Mouse (Mus musculus) neural tube, embryonic 12.5 days (tissue): ENCODE data around the gene Maml1. TPM values are rescaled to one million over a fixed set of nuclear protein-coding genes. Genes with fewer than 3 reads are reported as not detected.

ENCODE experiments used
- ATAC-seq: fragments of 200-750 bp; cut with Nextera tagmentation; 2 replicates; pipeline ENCODE4 v1.8.0; 2017; ENCODE audit warnings: low read depth, mild to moderate bottlenecking, moderate TSS enrichment, moderate library complexity; ENCODE audit not compliant: low FRiP score
- H3K27ac ChIP-seq: fragments of 300-500 bp; sonication (generic); 2 replicates; pipeline ENCODE4 v1.5.1; 2016
- H3K27me3 ChIP-seq: fragments of 300-500 bp; sonication (generic); replicated peaks from 2 replicates; pipeline ENCODE4 v1.6.1; 2016; ENCODE audit warnings: mild to moderate bottlenecking
- H3K36me3 ChIP-seq: fragments of 300-500 bp; sonication (generic); 2 replicates; pipeline ENCODE4 v1.6.1; 2016; ENCODE audit warnings: mild to moderate bottlenecking
- H3K4me1 ChIP-seq: fragments of 300-500 bp; sonication (generic); 2 replicates; pipeline ENCODE4 v1.6.1; 2016
- H3K4me2 ChIP-seq: fragments of 300-500 bp; sonication (generic); replicated peaks from 2 replicates; pipeline ENCODE4 v1.6.1; 2016; ENCODE audit warnings: mild to moderate bottlenecking
- H3K4me3 ChIP-seq: fragments of 300-500 bp; sonication (generic); 2 replicates; pipeline ENCODE4 v1.5.1; 2016
- H3K9ac ChIP-seq: fragments of 300-500 bp; sonication (generic); 2 replicates; pipeline ENCODE4 v1.6.1; 2016; ENCODE audit warnings: mild to moderate bottlenecking
- H3K9me3 ChIP-seq: fragments of 300-500 bp; sonication (generic); 2 replicates; pipeline ENCODE4 v1.6.1; 2016; ENCODE audit warnings: mild to moderate bottlenecking
- WGBS: fragments of 180-500 bp; shearing (Covaris S2); methylation state at CpG from one replicate; pipeline ENCODE4 v1.1.7; 2016; 5-methylcytosine and 5-hydroxymethylcytosine counted together
- polyA plus RNA-seq: library from polyadenylated mRNA; unstranded; fragments of >200 nt; fragmentation: Nextera tagmentation; extraction: Ambion mirVana; gene quantifications from 2 replicates; pipeline ENCODE4 v1.2.1, GENCODE M21; 2016

Maml1 gene
- polyA plus RNA-seq, 1 experiment from 2014 or later = 7.3 TPM

DNA sequence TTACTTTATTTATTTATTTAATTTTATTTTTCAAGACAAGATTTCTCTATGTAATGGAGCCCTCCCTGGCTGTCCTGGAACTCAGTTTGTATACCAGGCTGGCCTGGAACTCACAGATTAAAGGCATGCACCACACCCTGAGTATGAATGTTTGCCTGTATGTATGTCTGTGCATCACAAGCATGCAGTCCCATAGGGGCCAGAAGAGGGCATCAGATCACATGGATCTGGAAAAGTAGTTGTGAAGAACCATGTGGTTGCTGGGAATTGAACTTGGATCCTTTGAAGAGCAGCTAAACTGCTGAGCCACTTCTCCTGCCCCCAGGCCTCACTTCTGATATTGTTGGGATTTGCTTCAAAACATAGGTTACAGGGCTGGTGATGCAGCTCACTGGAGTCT is 15.1 kb downstream of the Maml1 start:
- Histone ChIP-seq H3K27ac (no peak overlapping the region), H3K4me2 (no peak overlapping the region), H3K36me3 (peaks cover 14% of the 10 kb centered on the region; the same call in 1 of the 2 replicates), H3K9ac (no peak overlapping the region), H3K9me3 (no peaks in the 10 kb centered on the region), H3K4me1 (no peaks in the 10 kb centered on the region), H3K4me3 (no peak overlapping the region), H3K27me3 (no peaks in the 10 kb centered on the region)
- ATAC-seq = no peak

DNA sequence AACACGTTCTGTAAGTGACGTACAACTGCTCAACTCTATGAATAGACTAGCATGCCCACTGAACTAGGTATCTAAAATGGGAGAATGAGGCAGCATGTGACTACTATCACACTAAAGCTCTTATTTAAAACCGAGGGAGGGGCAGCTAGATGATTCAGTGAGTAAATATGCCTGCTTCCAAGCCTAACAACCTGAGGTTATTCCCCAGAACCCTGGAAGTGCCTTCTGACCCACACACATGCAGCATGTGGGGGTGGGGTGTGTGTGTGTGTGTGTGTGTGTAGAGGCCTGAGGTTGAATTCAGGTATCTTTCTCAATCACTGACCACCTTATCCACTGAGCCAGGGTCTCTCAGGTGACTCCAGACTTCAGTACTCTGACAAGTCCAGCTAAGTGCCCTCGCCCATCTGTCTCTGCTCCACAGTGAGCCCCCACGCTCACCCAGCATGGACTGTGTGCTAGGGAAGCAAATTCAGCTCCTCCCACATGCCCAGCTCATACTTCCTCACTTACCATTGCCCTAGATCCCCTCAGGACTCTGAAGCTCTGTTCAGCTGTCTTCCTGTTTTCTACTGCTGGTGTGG is 16.5 kb downstream of the Maml1 start:
- Histone ChIP-seq H3K36me3 (peaks cover 11% of the 10 kb centered on the region; the same call in 1 of the 2 replicates), H3K27ac (no peak overlapping the region), H3K4me3 (no peak overlapping the region), H3K27me3 (no peaks in the 10 kb centered on the region), H3K4me2 (no peak overlapping the region), H3K9ac (no peak overlapping the region), H3K4me1 (no peaks in the 10 kb centered on the region), H3K9me3 (no peaks in the 10 kb centered on the region)
- no peak for ATAC-seq
- WGBS = 89% methylated on average over 5 of the region's 5 CpGs

- H3K27me3 ChIP-seq = no peaks in the 10 kb centered on the region
- H3K9ac ChIP-seq = no peak overlapping the region
- no peaks in the 10 kb centered on the region for H3K4me1 ChIP-seq
- H3K9me3 ChIP-seq = no peaks in the 10 kb centered on the region
- WGBS = 96% methylated on average over 2 of the region's 2 CpGs
- H3K4me3 ChIP-seq = no peak overlapping the region
- peaks cover 6% of the 10 kb centered on the region; the same call in 1 of the 2 replicates for H3K36me3 ChIP-seq
- H3K27ac ChIP-seq = no peak overlapping the region
- ATAC-seq = no peak
- no peak overlapping the region for H3K4me2 ChIP-seq
Observed at GRCm38 (mm10) chr11:50275077-50275476, 17.0 kb downstream of the Maml1 start.

- WGBS = 89% methylated on average over 2 of the region's 2 CpGs
- Histone ChIP-seq H3K36me3 (peaks cover 3% of the 10 kb centered on the region; the same call in 1 of the 2 replicates), H3K27ac (no peak overlapping the region), H3K4me1 (no peaks in the 10 kb centered on the region), H3K4me2 (no peak overlapping the region), H3K4me3 (no peak overlapping the region), H3K27me3 (no peaks in the 10 kb centered on the region), H3K9me3 (no peaks in the 10 kb centered on the region), H3K9ac (no peak overlapping the region)
- ATAC-seq = no peak
Observed at GRCm38 (mm10) chr11:50272819-50273218, 19.3 kb downstream of the Maml1 start.

GRCm38 (mm10) chr11:50269885-50270284 is 22.2 kb downstream of the Maml1 start:
- Histone ChIP-seq H3K4me2 (no peak overlapping the region), H3K9me3 (no peaks in the 10 kb centered on the region), H3K4me3 (no peak overlapping the region), H3K27ac (no peak overlapping the region), H3K27me3 (no peaks in the 10 kb centered on the region), H3K36me3 (peaks cover 23% of the 10 kb centered on the region), H3K4me1 (no peaks in the 10 kb centered on the region), H3K9ac (no peak overlapping the region)
- 94% methylated on average over 1 of the region's 1 CpGs for WGBS
- ATAC-seq = no peak

DNA sequence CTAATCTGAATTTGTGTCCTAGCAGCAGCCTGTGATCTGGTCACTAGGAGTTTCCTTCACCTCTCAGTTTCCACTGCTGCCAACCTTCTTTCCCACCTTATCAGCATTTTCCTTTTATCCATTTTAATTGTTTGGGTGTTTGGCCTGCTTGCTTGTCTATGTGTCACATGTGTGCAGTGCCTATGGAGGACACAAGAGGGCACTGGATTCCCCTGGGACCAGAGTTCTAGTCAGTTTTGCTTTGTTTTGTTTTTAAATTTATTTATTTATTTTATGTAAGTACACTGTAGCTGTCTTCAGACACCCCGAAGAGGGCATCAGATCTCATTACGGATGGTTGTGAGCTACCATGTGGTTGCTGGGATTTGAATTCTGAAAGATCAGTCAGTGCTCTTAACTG is 22.9 kb downstream of the Maml1 start:
- Histone ChIP-seq H3K36me3 (peaks cover 30% of the 10 kb centered on the region), H3K27ac (no peak overlapping the region), H3K4me3 (no peak overlapping the region), H3K9ac (no peak overlapping the region), H3K27me3 (no peaks in the 10 kb centered on the region), H3K4me1 (no peaks in the 10 kb centered on the region), H3K9me3 (no peaks in the 10 kb centered on the region), H3K4me2 (no peak overlapping the region)
- WGBS = 87% methylated on average over 2 of the region's 2 CpGs
- ATAC-seq = no peak

DNA sequence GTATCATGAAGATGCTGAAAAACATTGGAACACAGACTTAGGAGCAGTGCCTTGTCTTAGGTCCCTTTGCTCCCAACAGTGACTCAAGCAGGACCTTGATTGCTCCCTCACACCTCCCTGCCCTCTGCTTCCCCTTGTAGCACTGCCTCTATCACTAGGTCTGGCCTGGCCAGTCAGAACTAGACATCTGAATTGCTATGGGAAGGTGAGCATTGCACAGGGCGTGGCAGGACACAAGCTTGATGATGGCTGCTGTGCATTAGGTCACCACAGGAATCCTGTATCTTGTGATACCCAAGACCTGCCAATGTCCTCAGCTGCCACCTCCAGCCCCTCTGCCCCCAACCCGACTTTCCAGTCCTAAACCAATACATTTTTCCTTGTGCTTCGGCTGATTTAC is 25.1 kb downstream of the Maml1 start:
- WGBS = 90% methylated on average over 3 of the region's 3 CpGs
- Histone ChIP-seq H3K4me1 (no peaks in the 10 kb centered on the region), H3K27me3 (no peaks in the 10 kb centered on the region), H3K27ac (no peak overlapping the region), H3K9me3 (no peaks in the 10 kb centered on the region), H3K36me3 (peaks cover 48% of the 10 kb centered on the region), H3K9ac (no peak overlapping the region), H3K4me3 (no peak overlapping the region), H3K4me2 (no peak overlapping the region)
- ATAC-seq = no peak

DNA sequence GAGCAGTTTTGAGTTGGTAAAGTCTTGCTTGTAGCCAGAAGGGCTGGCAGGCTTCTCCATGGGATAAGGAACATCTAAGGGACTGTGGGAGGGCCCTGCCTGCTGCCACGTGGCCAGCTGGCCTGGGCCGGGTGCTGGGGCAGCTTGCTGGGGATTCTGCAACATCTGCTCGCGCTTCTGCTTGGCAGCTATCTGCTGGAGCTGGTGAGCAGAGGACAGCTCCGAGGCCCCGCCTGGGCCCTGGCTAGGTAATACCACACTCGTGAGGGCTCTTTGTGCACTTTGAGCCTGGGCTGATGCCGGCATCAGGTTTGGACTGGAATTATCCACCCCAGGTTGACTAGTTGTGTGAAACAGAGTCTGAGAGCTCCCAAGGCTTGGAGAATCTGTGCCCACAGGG is 26.2 kb downstream of the Maml1 start:
- H3K27me3 ChIP-seq = no peaks in the 10 kb centered on the region
- no peak overlapping the region for H3K4me2 ChIP-seq
- WGBS = 90% methylated on average over 8 of the region's 8 CpGs
- no peak for ATAC-seq
- peaks cover 58% of the 10 kb centered on the region for H3K36me3 ChIP-seq
- H3K9ac ChIP-seq = no peak overlapping the region
- no peak overlapping the region for H3K27ac ChIP-seq
- no peaks in the 10 kb centered on the region for H3K9me3 ChIP-seq
- no peak overlapping the region for H3K4me3 ChIP-seq
- H3K4me1 ChIP-seq = no peaks in the 10 kb centered on the region

- H3K4me2 ChIP-seq = no peak overlapping the region
- ATAC-seq = no peak
- no peaks in the 10 kb centered on the region for H3K9me3 ChIP-seq
- no peaks in the 10 kb centered on the region for H3K4me1 ChIP-seq
- H3K27me3 ChIP-seq = no peaks in the 10 kb centered on the region
- H3K27ac ChIP-seq = no peak overlapping the region
- peaks cover 85% of the 10 kb centered on the region for H3K36me3 ChIP-seq
- WGBS = 86% methylated on average over 3 of the region's 3 CpGs
- H3K9ac ChIP-seq = no peak overlapping the region
- no peak overlapping the region for H3K4me3 ChIP-seq
Observed at GRCm38 (mm10) chr11:50263198-50263597, 28.9 kb downstream of the Maml1 start.

DNA sequence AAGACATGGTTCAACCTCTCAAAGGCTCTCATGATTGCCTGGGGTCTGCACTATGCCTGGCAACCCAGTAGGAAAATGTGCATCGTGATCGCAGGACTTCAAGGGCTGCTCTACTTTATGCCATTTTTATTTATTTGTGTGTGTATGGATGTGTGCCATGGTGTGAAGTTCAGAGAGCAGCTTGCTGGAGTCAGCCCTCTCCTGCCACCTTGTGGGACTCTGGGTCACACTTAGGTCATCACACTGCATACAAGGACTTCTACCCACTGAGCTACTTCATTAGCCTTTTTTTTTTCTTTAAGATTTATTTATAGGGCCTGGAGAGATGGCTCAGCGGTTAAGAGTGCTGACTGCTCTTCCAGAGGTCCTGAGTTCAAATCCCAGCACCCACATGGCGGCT is 30.1 kb downstream of the Maml1 start:
- no peaks in the 10 kb centered on the region for H3K9me3 ChIP-seq
- ATAC-seq = no peak
- no peak overlapping the region for H3K27ac ChIP-seq
- WGBS = 94% methylated on average over 4 of the region's 4 CpGs
- H3K4me1 ChIP-seq = no peaks in the 10 kb centered on the region
- H3K36me3 ChIP-seq = peaks cover 96% of the 10 kb centered on the region
- no peaks in the 10 kb centered on the region for H3K27me3 ChIP-seq
- H3K4me3 ChIP-seq = no peak overlapping the region
- H3K4me2 ChIP-seq = no peak overlapping the region
- H3K9ac ChIP-seq = no peak overlapping the region

GRCm38 (mm10) chr11:50258310-50258709 is 33.8 kb downstream of the Maml1 start:
- Histone ChIP-seq H3K4me2 (no peak overlapping the region), H3K27me3 (no peaks in the 10 kb centered on the region), H3K4me1 (no peaks in the 10 kb centered on the region), H3K4me3 (no peak overlapping the region), H3K36me3 (peaks cover 77% of the 10 kb centered on the region), H3K9me3 (no peaks in the 10 kb centered on the region), H3K9ac (no peak overlapping the region), H3K27ac (no peak overlapping the region)
- no peak for ATAC-seq
- WGBS = 85% methylated on average over 7 of the region's 7 CpGs

DNA sequence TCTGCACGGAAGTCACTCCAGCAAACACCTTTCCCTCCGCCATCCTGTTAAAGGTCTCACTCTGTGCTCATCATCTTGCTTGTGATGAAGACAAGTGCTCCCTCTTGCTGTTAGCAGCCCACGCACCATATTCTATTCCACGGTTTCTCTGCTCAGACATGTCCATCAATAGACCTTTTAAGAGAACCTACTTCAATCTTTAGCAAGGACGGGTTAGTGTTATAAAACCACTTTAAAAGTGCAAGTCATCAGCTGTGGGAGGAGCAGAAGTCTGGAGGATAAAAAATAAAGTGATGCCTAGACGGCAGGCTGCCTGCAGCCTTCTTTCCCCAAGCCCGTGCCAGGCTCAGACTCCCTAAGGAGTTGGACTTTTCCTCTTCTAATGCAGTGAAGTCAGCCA is 35.5 kb downstream of the Maml1 start:
- H3K9me3 ChIP-seq = no peaks in the 10 kb centered on the region
- H3K4me2 ChIP-seq = no peak overlapping the region
- ATAC-seq = no peak
- no peaks in the 10 kb centered on the region for H3K27me3 ChIP-seq
- no peak overlapping the region for H3K4me3 ChIP-seq
- peaks cover 5% of the 10 kb centered on the region; the same call in 1 of the 2 replicates for H3K4me1 ChIP-seq
- no peak overlapping the region for H3K27ac ChIP-seq
- no peak overlapping the region for H3K9ac ChIP-seq
- peaks cover 60% of the 10 kb centered on the region for H3K36me3 ChIP-seq
- 88% methylated on average over 7 of the region's 7 CpGs for WGBS

DNA sequence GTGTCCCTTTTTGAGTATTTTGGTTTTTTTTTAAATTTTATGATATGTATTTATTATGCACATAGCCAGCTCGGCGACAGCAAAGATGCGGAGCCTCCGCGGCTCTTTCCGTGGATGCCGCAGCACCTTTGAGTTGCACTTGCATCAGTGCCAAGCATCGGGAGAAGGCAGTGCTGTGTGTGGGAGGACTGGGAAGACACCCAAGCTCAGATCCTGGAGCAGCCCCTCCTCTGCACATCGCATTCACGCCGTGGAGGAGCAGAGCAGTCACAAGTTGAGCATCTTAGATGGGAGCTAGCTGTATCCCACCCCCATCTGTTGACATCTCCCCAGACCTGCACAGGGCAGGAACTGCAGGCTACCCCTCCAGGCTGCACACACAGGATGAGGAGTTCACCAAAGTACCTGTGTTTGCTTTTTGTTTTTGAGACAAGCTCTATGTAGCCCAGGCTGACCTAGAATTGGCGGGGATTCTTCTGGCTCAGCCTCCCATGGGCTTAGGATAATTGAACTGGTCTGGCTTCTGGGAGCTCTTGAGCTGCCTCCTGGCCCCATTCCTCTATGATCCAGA is 38.0 kb downstream of the Maml1 start:
- no peaks in the 10 kb centered on the region for H3K9me3 ChIP-seq
- no peak overlapping the region for H3K9ac ChIP-seq
- 81% methylated on average over 12 of the region's 12 CpGs for WGBS

More for the DNA sequence above, 38.0 kb downstream of the Maml1 start:
- Histone ChIP-seq H3K4me2 (no peak overlapping the region), H3K4me3 (no peak overlapping the region), H3K36me3 (peaks cover 36% of the 10 kb centered on the region), H3K27ac (no peak overlapping the region), H3K27me3 (no peaks in the 10 kb centered on the region), H3K4me1 (peaks cover 5% of the 10 kb centered on the region; the same call in 1 of the 2 replicates)
- ATAC-seq = no peak
